Mouse (Mus musculus) ES-Bruce4 (cell line): ENCODE data around the gene Spef2. TPM values are rescaled to one million over a fixed set of nuclear protein-coding genes. Genes with fewer than 3 reads are reported as not detected.
"Not testable (repeated sequence)": the region's sequence is repeated elsewhere in the genome, so short reads cannot be mapped to it uniquely, and the experiment has no call there.

Experiments used
- H3K27ac ChIP-seq: 2 replicates; pipeline ENCODE4 v1.5.1; 2012; ENCODE audit warnings: low read length, inconsistent platforms; ENCODE audit not compliant: insufficient read depth
- H3K27me3 ChIP-seq: 2 replicates; pipeline ENCODE4 v1.6.1; 2012; ENCODE audit warnings: mild to moderate bottlenecking, low read length, inconsistent platforms; ENCODE audit not compliant: control insufficient read depth, poor library complexity, insufficient read depth, severe bottlenecking
- H3K36me3 ChIP-seq: 2 replicates; pipeline ENCODE4 v1.6.1; 2012; ENCODE audit warnings: inconsistent platforms, mild to moderate bottlenecking, low read length, moderate library complexity; ENCODE audit not compliant: control insufficient read depth, poor library complexity, insufficient read depth, severe bottlenecking
- H3K4me1 ChIP-seq: one replicate; pipeline ENCODE4 v1.8.1; 2011; ENCODE audit warnings: low read length; ENCODE audit not compliant: control insufficient read depth, insufficient read depth
- H3K4me3 ChIP-seq: 2 replicates; pipeline ENCODE4 v1.5.1; 2011; ENCODE audit warnings: low read depth, mild to moderate bottlenecking, low read length
- H3K9ac ChIP-seq: 2 replicates; pipeline ENCODE4 v1.6.1; 2012; ENCODE audit warnings: low read depth, mild to moderate bottlenecking, inconsistent platforms; ENCODE audit not compliant: poor library complexity, severe bottlenecking
- H3K9me3 ChIP-seq: replicated peaks from 2 replicates; pipeline ENCODE4 v1.6.1; 2012; ENCODE audit warnings: mild to moderate bottlenecking, low read length, inconsistent platforms; ENCODE audit not compliant: control insufficient read depth, poor library complexity, insufficient read depth, severe bottlenecking
- CTCF ChIP-seq: IDR thresholded peaks from one replicate; pipeline ENCODE4 v1.8.1; 2011; ENCODE audit warnings: low read depth, low read length
- EP300 ChIP-seq: IDR thresholded peaks from 2 replicates; pipeline ENCODE4 v1.6.1; 2011; ENCODE audit warnings: low read depth, low read length; ENCODE audit not compliant: insufficient read depth
- POLR2A ChIP-seq: IDR thresholded peaks from one replicate; pipeline ENCODE4 v1.8.1; 2011; ENCODE audit warnings: low read length; ENCODE audit not compliant: insufficient read depth
- polyA plus RNA-seq: library from polyadenylated mRNA; stranded (reverse); fragments of >200 nt; gene quantifications from 2 replicates; pipeline ENCODE4 v1.2.4, GENCODE M21; 2011; ENCODE audit warnings: low read depth; ENCODE audit not compliant: missing spikeins, insufficient read depth, insufficient read length

The Spef2 gene
- polyA plus RNA-seq: 0.16 and 0.79 TPM in 2 replicates

DNA sequence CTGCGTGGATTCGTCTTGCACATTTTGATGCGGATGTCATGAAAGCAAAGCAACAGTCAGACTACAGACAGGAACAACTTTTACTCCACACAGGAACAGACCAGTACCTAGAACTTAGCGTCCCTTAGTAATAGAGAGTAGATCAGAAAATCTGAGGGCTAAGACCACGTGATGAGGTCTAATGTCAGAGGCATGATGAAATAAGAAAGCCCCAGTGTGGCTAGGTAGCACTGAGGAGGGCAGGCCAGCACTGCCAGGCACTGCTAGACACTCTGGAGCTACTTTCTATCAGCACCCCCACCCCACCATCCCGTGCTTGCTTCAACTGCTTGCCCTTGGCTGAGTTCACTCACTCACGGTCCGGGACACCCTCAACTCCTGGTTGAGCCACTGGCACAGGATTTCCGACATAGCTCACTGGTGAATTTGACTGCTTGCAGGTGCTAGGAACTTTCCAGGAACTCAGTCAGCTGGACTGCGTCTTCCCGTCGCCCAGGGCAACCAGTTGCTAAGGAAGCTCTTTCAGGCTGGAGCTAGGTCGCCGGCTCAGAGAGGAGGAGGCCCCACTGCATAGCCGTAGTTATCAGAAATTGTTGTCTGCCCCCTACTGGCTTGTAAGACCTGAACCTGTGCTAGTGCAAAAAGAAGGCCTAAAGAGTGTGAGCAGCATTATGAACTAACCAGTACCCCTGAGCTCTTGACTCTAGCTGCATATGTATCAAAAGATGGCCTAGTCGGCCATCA, at the start of gene Spef2:
Spef2 (minus strand) TSS at position 510 of the 744 bp plus-strand sequence.
- H3K27ac ChIP-seq: no peak within 1 kb of the TSS
- H3K4me1 ChIP-seq: no peaks in the 10 kb centered on the region
- H3K9ac ChIP-seq: no peak within 1 kb of the TSS
- H3K9me3 ChIP-seq: no peaks in the 10 kb centered on the region
- H3K36me3 ChIP-seq: no peaks in the 10 kb centered on the region
- TF ChIP-seq EP300 (no peak), CTCF (peak; percentile 32)
- no peaks in the 10 kb centered on the region for H3K27me3 ChIP-seq
- H3K4me3 ChIP-seq: peak within 1 kb of the TSS; percentile 37

DNA sequence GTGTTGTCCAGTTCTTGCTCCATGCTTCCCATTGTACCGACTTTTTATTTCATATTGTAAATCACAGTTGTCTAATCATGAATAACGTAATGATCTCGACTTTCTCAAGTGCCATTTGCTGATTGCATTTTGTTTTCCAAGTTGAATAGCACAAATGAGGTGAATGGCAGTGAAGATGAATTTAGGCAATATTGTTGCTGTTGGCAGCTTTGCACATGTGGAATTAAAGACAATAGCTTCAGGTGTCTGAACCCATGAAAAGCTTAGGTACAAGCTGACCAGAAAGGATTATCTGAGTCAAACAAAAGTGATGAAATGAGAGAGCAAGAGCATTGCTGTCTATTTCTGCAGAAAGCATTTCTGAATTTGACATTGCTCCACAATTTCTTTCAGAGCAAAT, 45.5 kb upstream of the Spef2 start:
- TF ChIP-seq POLR2A (no peak), CTCF (no peak), EP300 (no peak)
- Histone ChIP-seq H3K27me3 (no peaks in the 10 kb centered on the region), H3K27ac (no peak overlapping the region), H3K9me3 (no peaks in the 10 kb centered on the region), H3K4me3 (no peak overlapping the region), H3K4me1 (no peaks in the 10 kb centered on the region), H3K9ac (no peak overlapping the region), H3K36me3 (no peaks in the 10 kb centered on the region)

DNA sequence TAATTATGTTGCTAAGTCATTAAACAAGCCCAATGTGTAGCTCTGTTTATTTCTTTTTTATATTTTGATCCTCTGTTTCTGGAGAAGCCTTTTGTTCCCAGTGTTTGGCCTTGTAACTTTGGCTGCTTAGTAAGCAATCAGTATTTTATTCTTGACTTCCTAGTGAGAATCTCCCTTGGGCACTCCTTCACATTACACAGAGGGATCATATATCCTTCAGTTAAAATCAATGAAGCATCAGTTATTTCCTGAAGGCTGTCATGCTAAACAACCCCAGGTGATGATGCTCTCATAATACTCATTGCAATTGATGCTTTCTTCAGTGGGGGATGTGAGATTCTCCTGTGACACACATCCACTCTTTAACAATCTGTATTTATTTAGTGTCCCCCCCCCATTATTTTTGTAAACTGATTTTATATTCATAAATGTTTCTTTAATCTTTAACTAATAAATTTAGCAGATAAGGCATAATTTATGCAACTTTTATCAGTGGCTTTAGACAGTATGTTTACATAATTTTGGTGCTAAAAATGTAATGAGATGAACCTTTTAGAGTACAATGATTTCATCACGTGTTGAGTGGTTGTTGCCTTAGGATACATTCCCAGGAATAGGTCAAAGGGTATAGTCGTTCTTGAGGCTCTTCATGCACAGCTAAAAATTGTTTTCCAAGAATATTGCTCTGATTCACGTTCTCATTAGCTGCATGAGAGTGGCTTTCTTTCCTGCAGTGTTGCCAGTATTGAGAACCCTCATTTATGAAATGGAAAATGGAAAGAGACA, 39.8 kb upstream of the Spef2 start:
- Histone ChIP-seq H3K4me1 (no peaks in the 10 kb centered on the region), H3K27ac (no peak overlapping the region), H3K27me3 (no peaks in the 10 kb centered on the region), H3K9ac (no peak overlapping the region), H3K36me3 (no peaks in the 10 kb centered on the region), H3K9me3 (no peaks in the 10 kb centered on the region), H3K4me3 (no peak overlapping the region)
- TF ChIP-seq EP300: no peak
- no peak for TF ChIP-seq CTCF
- no peak for TF ChIP-seq POLR2A

DNA sequence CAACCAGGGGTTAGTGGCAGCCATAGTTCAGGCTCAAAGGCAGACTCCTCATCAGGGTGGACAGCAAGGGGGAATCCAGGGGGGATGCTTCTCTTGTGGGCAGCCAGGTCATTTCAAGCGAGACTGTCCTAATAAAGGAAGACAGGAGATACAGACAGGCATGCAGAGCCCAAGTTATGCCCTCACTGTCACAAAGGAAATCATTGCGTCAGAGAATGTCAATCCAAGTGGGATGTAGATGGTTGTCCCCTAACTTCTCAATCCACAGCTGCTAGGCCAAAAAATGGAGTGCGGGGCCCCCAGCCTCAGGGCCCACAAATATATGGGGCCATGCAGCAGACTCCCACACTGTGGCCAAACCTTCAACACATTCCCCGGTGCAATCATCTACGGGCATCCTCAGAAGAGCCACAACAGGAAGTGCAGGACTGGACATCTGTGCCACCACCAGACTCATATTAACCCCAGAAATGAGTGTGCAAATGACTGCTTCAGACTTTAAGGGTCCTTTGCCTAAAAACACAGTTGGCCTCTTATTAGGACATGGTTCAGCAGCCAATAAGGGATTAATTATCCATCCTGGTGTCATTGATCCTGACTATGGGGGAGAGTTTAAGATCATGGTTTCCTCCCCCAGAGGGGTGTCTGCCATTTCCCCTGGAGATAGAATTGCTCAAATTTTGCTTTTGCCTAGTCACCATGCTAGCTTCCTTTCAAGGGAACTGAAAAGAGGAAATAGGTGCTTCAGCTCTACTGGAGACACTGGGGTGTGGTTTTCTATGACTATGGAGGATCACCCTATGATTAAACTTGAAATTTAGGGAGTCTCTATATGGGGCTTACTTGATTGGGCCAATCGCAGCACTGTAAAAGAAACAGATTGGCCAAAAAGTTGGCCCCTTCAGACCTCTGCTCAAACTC, 25.8 kb upstream of the Spef2 start:
- H3K4me1 ChIP-seq, H3K4me3 ChIP-seq, H3K36me3 ChIP-seq, H3K9me3 ChIP-seq, H3K9ac ChIP-seq, H3K27ac ChIP-seq, H3K27me3 ChIP-seq: not testable (repeated sequence)

DNA sequence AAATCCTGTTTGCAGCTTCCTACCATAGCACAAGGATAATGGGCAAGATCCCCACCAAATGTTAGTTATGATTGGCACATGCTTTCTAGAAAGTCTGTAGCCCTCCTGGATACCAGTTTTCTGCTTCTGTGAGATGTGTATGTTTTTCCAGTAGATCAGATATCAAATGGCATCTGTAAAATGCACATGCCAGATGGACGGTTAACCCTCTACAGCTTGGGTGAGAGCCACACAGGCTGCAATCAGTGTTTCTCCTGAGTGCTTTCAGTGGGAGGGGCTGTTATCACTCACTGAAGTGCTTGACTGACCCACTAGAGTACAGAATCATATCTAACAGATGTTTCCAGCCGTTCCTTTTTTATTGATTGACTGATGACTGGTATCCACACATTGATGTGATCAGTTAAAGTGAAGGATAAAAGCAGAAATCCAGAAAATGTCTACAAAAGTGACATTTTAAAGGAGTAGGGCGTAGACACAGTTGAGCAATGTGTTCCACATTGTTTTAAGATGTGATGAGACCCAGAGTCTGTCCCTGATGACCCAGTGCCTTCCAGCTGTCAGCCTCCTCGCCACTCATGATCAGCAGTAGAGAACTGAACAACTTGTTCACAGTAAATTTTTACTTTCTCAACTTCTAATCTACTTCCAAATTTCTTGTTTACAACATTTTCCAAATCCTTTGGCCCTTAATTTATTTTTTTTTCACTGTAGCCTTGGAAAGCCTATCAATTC, 19.7 kb upstream of the Spef2 start:
- Histone ChIP-seq H3K4me1 (no peaks in the 10 kb centered on the region), H3K9me3 (no peaks in the 10 kb centered on the region), H3K9ac (no peak overlapping the region), H3K4me3 (no peak overlapping the region), H3K27me3 (no peaks in the 10 kb centered on the region), H3K36me3 (no peaks in the 10 kb centered on the region), H3K27ac (no peak overlapping the region)
- TF ChIP-seq EP300 (no peak), POLR2A (no peak), CTCF (no peak)
